Mouse (Mus musculus): ENCODE data around the gene Igf1r.

The Igf1r gene

DNA sequence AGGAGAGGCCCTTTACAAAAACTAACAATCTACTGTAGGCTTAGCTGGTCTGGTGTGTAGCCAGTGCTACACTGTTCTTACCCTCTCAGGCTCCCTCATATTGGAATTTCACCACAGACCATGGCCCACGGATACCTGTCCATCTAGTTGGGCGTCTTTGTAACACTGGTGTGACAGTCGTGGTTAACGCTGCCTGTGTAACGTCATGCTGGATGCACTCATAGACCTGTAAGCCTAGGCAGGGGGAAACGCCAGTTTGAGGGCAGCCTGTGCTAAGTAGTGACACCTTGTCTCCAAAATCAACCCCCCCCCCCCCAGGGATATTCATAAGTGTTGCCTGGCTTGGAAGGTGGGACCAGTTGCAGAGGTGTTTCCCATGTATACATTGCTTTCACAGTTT, 4.7 kb downstream of the Igf1r start:
- no peak for DNase-seq (ENCODE audit: low read depth, low spot score)

GRCm38 (mm10) chr7:67958045-67958444, 5.4 kb downstream of the Igf1r start:
- no peak for DNase-seq (ENCODE audit: low read depth, low spot score)

DNA sequence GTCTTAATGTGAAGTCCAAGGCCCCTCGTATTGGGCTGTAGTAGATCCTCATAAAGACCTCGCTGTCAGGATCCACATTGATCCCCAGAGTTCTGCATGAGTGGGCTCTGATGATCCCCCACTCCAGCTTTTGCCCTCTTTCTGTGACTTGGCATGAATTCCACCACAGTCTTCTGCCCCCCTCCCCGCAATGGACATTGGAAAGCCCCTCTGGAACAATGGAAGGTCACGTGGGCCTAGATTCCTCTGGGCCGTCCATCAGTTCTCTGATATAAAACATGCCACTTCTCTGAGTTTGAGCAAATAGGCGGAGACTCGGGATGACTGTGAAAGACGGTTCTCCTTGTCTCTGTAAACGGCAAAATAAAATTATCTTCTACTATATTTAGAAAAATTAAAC, 8.1 kb downstream of the Igf1r start:
- DNase-seq (ENCODE audit: low read depth, low spot score), result no peak

DNA sequence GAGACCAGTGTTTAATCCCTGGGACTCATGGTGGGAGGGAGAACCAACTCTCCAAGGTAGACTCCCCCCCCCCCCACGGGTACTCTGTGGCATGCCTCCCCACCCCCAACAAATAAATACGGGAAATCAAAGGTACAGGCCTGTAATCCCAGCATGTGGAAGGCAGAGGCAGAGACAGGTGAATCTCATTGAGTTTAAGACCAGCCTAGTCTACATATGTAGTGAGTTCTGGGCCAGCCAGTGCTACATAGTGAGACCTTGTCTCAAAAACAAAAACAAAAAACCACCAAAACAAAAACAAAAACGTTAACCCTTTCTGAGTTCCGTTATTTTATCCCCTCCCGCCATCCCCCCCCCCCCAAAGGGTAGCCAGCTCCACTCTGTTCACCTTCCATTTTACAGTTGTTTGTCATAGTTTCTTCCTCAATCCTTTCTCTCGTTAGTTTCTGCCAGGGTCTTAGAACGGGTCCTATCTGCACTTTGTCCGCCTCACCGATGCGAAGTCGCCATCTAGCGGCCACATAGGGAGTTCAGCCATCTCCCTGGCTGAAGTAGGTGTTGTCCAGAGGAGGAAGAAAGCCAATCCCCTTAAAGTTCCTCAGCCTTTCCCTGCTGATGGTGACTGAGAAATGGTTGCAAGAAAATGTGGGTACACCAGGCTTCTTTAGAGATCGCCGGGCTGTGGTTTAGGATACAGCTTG, 9.1 kb downstream of the Igf1r start:
- peak; percentile 80 for DNase-seq (ENCODE audit: low read depth, low spot score)

DNA sequence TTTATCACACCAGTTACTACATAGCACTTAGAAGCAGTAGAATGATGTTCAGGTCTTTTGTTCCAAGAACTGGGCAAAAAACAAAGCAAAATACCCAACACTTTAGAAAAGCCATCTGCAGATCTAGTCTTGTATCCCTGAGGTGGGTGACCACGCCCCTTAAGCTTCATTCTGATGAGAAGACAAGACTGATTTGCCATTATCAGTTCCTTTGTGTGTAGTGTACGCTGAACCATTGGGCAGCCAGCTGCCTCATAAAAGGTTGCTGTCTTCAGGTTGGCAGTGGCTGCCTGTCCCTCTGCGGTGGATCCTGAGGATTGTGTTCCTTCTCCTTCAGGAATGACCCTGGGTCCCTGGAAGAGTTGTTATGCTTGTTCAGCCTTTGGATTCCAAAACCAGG, 11.1 kb downstream of the Igf1r start:
- DNase-seq (ENCODE audit: low read depth, low spot score), result no peak

DNA sequence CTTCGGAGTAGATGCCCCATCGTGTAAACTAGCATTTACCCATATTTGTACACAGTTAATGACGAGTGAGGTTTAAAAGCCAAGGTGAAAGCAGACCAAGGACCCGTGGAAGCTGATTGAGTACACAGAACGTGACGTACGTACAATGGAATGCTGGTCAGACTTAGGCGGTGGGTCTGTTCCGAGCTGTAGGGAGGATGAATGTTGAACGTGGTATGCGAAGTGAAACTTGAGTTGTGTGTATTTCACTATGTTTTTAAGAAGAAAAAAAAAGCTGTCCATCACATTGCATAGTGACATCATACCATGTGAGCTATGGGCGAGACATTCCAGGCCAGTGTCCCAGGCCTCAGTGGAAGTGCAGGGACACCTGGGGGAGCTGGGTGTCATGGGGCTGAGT, 15.8 kb downstream of the Igf1r start:
- no peak for DNase-seq (ENCODE audit: low read depth, low spot score)

GRCm38 (mm10) chr7:67969076-67969475, 16.4 kb downstream of the Igf1r start:
- no peak for DNase-seq (ENCODE audit: low read depth, low spot score)

GRCm38 (mm10) chr7:67973180-67974014, 20.8 kb downstream of the Igf1r start:
- peak; percentile 25 for DNase-seq (ENCODE audit: low read depth, low spot score)

- DNase-seq (ENCODE audit: low read depth, low spot score), result no peak
Observed at GRCm38 (mm10) chr7:67981956-67982355, 29.3 kb downstream of the Igf1r start.

DNA sequence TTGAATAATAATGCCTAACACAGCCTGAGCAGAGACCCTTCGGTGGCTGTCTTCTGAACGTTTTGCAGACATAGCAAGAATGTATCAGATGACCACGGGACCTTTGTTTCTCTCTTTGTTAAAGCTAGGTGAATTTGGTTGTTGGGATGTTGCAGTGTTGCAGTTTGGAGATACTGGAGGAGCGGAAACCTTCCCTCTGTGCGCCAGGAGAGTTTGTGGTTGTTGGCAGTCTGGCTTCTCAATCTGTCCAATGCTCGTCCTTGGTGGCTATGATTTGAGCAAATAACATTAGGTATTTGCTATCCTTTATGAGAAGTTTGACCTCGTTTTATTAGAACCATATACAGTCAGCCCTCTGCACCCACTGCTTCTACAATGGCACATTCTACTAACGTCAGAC, 30.2 kb downstream of the Igf1r start:
- DNase-seq (ENCODE audit: low read depth, low spot score), result no peak

- no peak for DNase-seq (ENCODE audit: low read depth, low spot score)
Observed at GRCm38 (mm10) chr7:67983451-67983850, 30.8 kb downstream of the Igf1r start.

GRCm38 (mm10) chr7:67985003-67985416, 32.4 kb downstream of the Igf1r start:
- no peak for DNase-seq (ENCODE audit: low read depth, low spot score)

DNA sequence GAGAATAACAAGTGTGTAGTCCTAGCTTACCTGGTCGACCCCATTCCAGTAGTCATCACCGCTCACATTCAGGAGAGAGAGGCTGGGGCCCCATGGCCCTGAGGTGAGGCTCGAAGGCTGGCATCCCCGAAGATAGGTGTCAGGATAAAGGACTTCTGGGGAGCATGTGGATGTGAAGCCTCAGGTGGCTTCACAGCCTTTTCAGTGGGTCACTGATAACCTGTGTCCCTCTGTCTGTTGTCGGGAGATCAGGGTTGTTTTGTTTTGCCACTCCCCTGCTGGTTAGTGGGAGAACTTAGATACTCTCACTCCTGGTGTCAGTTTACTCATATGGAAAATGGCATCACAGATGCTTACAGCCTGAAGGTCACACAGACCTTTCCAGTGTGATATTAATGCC, 32.9 kb downstream of the Igf1r start:
- no peak for DNase-seq (ENCODE audit: low read depth, low spot score)

DNA sequence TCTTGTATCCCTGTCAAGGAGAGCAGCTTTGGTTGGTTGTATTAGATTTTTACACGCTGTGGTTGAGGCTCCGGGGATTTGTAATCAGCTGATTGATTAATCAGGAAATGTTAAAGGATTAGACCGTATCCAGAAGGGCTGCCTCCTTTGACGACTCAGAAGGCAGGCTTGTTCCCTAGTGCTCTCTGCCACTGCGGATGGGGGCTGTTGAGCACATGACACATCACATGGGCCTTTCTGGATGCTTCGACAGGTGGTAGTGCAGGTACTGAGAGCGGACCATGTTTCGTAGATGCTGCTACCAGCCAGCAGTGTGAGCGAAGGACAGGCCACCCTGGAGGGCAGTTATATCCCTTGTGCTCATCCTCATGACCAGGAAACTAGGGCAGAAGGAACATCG, 33.6 kb downstream of the Igf1r start:
- no peak for DNase-seq (ENCODE audit: low read depth, low spot score)

- no peak for DNase-seq (ENCODE audit: low read depth, low spot score)
Observed at GRCm38 (mm10) chr7:67986816-67987215, 34.2 kb downstream of the Igf1r start.

DNA sequence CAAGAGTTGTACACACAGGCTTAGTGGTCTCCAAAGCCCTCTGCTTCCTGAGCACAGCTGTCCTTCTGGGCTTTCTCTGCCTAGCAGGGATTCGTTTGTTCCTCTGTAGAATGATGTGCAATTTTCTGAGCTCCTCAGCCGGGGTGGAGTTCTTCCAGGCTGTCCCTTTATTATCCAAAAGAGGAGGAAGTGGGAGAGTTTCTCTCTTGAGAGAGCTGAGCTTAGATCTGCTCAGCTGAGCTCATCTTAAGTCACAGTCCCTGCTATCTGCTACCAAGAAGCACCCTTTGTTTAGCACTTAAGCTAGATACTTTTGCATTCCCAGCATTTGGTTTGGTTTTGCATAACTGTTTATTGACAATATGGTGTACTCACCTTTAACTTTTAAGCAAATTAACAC, 36.7 kb downstream of the Igf1r start:
- DNase-seq (ENCODE audit: low read depth, low spot score), result peak; percentile 70

GRCm38 (mm10) chr7:67993614-67994013, 41.0 kb downstream of the Igf1r start:
- DNase-seq (ENCODE audit: low read depth, low spot score), result no peak

- no peak for DNase-seq (ENCODE audit: low read depth, low spot score)
Observed at GRCm38 (mm10) chr7:67994346-67994858, 41.8 kb downstream of the Igf1r start.

GRCm38 (mm10) chr7:67995276-67995675, 42.6 kb downstream of the Igf1r start:
- DNase-seq (ENCODE audit: low read depth, low spot score), result no peak

- no peak for DNase-seq (ENCODE audit: low read depth, low spot score)
Observed at GRCm38 (mm10) chr7:67996202-67996960, 43.8 kb downstream of the Igf1r start.

DNA sequence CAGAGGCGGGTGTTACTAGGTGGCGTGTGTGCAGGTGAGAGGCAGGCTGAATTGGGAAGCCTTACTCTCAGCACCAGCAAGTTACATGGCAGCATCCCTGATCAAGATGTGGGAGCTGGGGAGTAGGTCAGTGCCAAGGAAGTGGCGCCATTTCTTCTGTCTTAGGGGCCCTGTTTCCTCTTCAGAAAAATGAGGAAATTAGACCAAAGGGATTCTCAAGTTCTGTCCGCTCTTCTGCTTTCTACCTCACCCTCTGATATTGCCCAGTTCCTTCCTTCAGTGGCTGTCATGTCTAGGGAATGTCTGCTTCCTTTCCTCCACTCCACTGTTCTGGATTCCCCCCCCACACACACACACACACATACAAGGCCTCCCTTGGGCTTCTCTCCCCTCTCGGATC, 48.6 kb downstream of the Igf1r start:
- no peak for DNase-seq (ENCODE audit: low read depth, low spot score)

GRCm38 (mm10) chr7:68006074-68006473, 53.4 kb downstream of the Igf1r start:
- no peak for DNase-seq (ENCODE audit: low read depth, low spot score)
